Mouse (Mus musculus): ENCODE data around the gene Utp6. TPM values are rescaled to one million over a fixed set of nuclear protein-coding genes. Genes with fewer than 3 reads are reported as not detected.

The Utp6 gene
- total RNA-seq, 2 experiments from 2014 or later: 20.3 to 24.6 TPM

DNA sequence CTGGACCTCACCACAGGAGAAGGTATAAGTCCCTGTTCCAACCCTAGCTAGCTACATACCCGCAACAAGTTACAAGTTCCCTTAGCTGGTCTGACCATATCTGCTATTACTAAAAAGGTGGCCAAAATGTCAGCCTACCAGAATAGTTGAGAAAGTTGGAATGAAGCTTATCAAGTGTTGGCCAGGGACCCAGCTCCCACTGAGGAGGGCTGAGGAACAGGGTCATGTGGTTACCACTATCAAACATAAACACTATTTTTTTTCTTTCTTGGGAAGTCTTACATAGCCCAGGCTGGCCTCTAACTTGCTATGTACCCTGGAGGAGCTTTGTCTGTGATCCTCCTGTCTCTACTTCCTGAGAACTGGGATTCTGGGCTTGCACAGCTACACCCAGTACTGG lies 75.8 kb downstream of the Utp6 start:
- DNase-seq: no peak
- intact Hi-C loops (cut with DNase I): no loop called here

DNA sequence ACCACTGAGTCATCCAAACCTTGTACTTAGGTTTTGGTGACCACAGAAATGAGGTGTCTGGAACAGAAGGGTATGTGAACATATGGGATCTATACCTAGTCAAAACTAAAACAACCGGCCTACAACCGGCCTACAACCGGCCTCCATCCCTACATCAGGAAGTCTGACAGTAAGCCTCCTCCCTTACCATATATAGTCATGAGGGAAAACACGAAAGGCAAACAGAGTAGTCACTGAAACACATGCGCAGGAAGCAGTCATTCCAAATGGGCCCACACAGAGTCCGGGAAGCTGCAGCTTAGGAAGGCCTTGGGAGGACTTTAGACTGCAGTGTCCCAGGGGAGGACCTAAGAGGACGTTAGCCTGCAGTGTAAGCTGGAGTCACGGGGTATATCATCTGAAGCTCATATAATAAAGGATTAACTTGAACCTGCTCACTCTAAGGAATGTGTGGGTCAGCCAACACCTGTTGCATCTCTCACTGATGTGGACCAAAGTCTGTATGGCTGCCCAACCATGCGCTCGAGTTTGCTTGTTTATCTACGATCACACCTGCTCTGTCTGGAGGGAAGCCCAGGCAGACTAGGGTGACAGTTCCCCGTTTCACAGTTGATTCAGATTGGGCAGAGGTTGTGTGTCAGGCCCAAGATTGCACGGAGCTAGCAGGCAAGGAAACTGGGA lies 76.3 kb downstream of the Utp6 start:
- intact Hi-C loops (cut with DNase I): no loop called here
- DNase-seq: no peak

DNA sequence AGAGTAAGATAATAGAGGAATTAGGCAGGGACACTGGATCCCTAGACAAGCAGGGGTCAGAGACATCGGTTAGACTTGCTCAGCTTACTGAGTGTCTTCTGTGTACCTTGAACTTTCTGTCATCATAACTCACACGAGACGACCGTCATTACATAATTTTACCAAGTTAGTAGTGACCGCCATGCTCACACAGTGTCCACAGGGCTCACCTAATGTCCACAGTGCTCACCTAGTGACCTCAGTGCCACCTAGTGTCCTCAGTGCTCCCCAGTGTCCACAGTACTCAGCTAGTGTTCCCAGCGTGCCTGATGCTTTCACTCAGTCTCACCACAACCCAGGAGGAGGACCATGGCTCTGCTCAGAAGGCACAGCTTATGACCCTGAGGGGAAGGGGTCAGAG lies 77.4 kb downstream of the Utp6 start:
- intact Hi-C loops (cut with DNase I): no loop called here
- DNase-seq: no peak

Other genes with a start within 250 kb of the Utp6 start
- 10 to 100 TPM; 23.8 to 27.8 TPM for gene Suz12, start 30.7 kb upstream of the Utp6 start, total RNA-seq (2021)
- 10 to 100 TPM; 15.5 to 15.6 TPM for gene Crlf3, start 118.6 kb upstream of the Utp6 start, total RNA-seq (2021)
- gene Atad5, start 127.0 kb upstream of the Utp6 start, total RNA-seq (2021): 1 to 10 TPM in 1 of 2 experiments, under 1 TPM in 1; 0.81 to 1.0 TPM
- 10 to 100 TPM; 26.4 to 27.8 TPM for gene Tefm, start 179.8 kb upstream of the Utp6 start, total RNA-seq (2021)
- 10 to 100 TPM; 11.6 to 16.6 TPM for gene Adap2, start 191.7 kb upstream of the Utp6 start, total RNA-seq (2021)
- 1 to 10 TPM; 5.3 to 5.8 TPM for gene Rnf135, start 221.5 kb upstream of the Utp6 start, total RNA-seq (2021)
- 10 to 100 TPM; 62.5 to 63.0 TPM for gene Rhot1, start 246.6 kb upstream of the Utp6 start, total RNA-seq (2021)

Data from heart, postnatal 36 days (tissue).